Mouse (Mus musculus) G1E (cell line): Measurements from ENCODE around the gene Gm156.

Source experiments
- CTCF ChIP-seq: IDR thresholded peaks from 2 replicates; pipeline ENCODE4 v1.5.1; 2012; ENCODE audit warnings: low read depth, low read length, inconsistent platforms, mixed read lengths
- TAL1 ChIP-seq: conservative IDR thresholded peaks from 2 replicates; pipeline ENCODE4 v1.6.1; 2012; ENCODE audit warnings: low read depth, low read length, inconsistent platforms, mixed read lengths

GRCm38 (mm10) chr6:129746151-129746550 is 37.9 kb downstream of the Gm156 start:
- no peak for TF ChIP-seq TAL1
- TF ChIP-seq CTCF, result no peak
